Mouse (Mus musculus): ENCODE measurements at regions not wholly inside any gene's neighbourhood (a gene's known extent, or its start where the extent isn't known, plus 50 kb on each side); places are given as distances from the start of the nearest gene placed in this dataset.

- ATAC-seq (replicated peaks in 1 of 2; ENCODE audit: insufficient read depth in 1 of 2, low FRiP score in 2 of 2, low TSS enrichment in 1 of 2, low read depth in 1 of 2, poor library complexity in 2 of 2, severe bottlenecking in 2 of 2): no peak
These were observed 100.6 kb upstream of the Trpc6 start for GRCm38 (mm10) chr9:8443315-8443714.

GRCm38 (mm10) chr9:8451471-8451870, 92.5 kb upstream of the Trpc6 start:
- ATAC-seq (replicated peaks in 1 of 2; ENCODE audit: insufficient read depth in 1 of 2, low FRiP score in 2 of 2, low TSS enrichment in 1 of 2, low read depth in 1 of 2, poor library complexity in 2 of 2, severe bottlenecking in 2 of 2): no peak

- ATAC-seq (replicated peaks in 1 of 2; ENCODE audit: insufficient read depth in 1 of 2, low FRiP score in 2 of 2, low TSS enrichment in 1 of 2, low read depth in 1 of 2, poor library complexity in 2 of 2, severe bottlenecking in 2 of 2): no peak
These were observed 90.4 kb upstream of the Trpc6 start for GRCm38 (mm10) chr9:8453591-8453990.

- ATAC-seq (replicated peaks in 1 of 2; ENCODE audit: insufficient read depth in 1 of 2, low FRiP score in 2 of 2, low TSS enrichment in 1 of 2, low read depth in 1 of 2, poor library complexity in 2 of 2, severe bottlenecking in 2 of 2): no peak
These were observed 89.4 kb upstream of the Trpc6 start for GRCm38 (mm10) chr9:8454557-8454956.

GRCm38 (mm10) chr9:8459084-8459571, 84.8 kb upstream of the Trpc6 start:
- no peak for ATAC-seq (replicated peaks in 1 of 2; ENCODE audit: insufficient read depth in 1 of 2, low FRiP score in 2 of 2, low TSS enrichment in 1 of 2, low read depth in 1 of 2, poor library complexity in 2 of 2, severe bottlenecking in 2 of 2)

GRCm38 (mm10) chr9:8461737-8462136, 82.2 kb upstream of the Trpc6 start:
- ATAC-seq (replicated peaks in 1 of 2; ENCODE audit: insufficient read depth in 1 of 2, low FRiP score in 2 of 2, low TSS enrichment in 1 of 2, low read depth in 1 of 2, poor library complexity in 2 of 2, severe bottlenecking in 2 of 2): no peak

GRCm38 (mm10) chr9:8462881-8463280, 81.1 kb upstream of the Trpc6 start:
- no peak for ATAC-seq (replicated peaks in 1 of 2; ENCODE audit: insufficient read depth in 1 of 2, low FRiP score in 2 of 2, low TSS enrichment in 1 of 2, low read depth in 1 of 2, poor library complexity in 2 of 2, severe bottlenecking in 2 of 2)

- peak; percentile 74 to 83 for ATAC-seq (replicated peaks in 1 of 2; ENCODE audit: insufficient read depth in 1 of 2, low FRiP score in 2 of 2, low TSS enrichment in 1 of 2, low read depth in 1 of 2, poor library complexity in 2 of 2, severe bottlenecking in 2 of 2)
These were observed 57.4 kb upstream of the Trpc6 start for GRCm38 (mm10) chr9:8486525-8486924.

GRCm38 (mm10) chr9:8487821-8488220, 56.1 kb upstream of the Trpc6 start:
- ATAC-seq (replicated peaks in 1 of 2; ENCODE audit: insufficient read depth in 1 of 2, low FRiP score in 2 of 2, low TSS enrichment in 1 of 2, low read depth in 1 of 2, poor library complexity in 2 of 2, severe bottlenecking in 2 of 2): peak; percentile 70 to 84

Data from hematopoietic stem cell, adult 5-6 weeks (primary cell).